Mouse (Mus musculus) left cerebral cortex, adult 9 months (tissue): Measurements from ENCODE around the gene Lmod2.

Source experiments
- DNase-seq, 2 experiments: peaks; one replicate each; pipeline ENCODE4 v3.0.0; 2022; ENCODE audit warnings: low spot score in 2 of 2

Gene Lmod2

GRCm38 (mm10) chr6:24642161-24642560 is 44.6 kb downstream of the Lmod2 start:
- no peak for DNase-seq

DNA sequence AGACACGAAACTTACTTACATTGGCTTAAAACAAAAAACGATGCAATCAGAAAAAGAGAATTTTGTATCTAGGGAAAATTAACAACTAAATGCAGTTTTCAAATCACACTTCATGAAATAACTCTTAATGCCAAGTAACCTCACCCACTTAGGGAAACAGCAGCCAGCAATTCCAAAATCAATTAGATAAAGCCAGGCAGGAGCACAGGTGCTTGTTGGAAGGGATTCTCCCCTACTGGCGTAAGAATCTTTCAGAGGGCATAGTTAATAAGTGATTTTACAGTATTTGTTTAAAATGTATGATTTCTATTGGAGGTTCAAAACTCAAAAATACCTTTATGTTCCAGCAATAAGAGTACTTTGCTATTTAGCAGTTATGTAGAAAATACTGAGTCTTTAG is 45.4 kb downstream of the Lmod2 start:
- DNase-seq = no peak

- no peak for DNase-seq
Measured at GRCm38 (mm10) chr6:24645346-24646053, 47.9 kb downstream of the Lmod2 start.

DNA sequence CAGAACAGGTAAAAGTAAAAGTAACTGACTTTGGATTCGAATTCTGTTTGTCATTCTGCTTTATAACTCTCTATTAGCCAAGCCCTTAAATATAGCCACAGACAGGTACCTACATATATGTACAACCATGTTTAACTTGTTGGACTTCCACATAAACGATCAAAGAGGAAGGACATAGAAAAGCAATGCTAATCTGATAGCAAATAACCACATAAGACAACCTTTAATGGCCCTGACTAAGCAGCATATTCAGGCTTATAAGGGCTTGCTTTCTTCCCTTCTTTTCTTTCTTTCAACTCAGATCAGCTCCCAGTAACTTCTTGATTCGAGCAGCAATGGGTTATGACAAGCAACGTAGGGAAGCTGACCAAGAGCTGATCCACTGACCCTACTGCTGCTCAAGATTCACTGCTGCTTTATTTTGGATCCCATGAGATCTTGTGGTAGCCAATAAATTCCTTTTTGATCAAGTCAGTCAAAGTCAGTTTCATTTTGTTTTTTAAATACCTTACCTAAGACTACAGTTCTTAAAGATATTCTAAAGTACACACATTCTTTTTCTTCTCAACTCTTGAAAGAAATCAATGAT is 49.6 kb downstream of the Lmod2 start:
- no peak for DNase-seq

GRCm38 (mm10) chr6:24648403-24648802 is 50.8 kb downstream of the Lmod2 start:
- no peak for DNase-seq

- peak; percentile 36 to 60 for DNase-seq
Measured at GRCm38 (mm10) chr6:24650719-24651118, 53.2 kb downstream of the Lmod2 start.

- no peak for DNase-seq
Measured at GRCm38 (mm10) chr6:24651538-24651937, 54.0 kb downstream of the Lmod2 start.
